Mouse (Mus musculus): ENCODE data around the gene Mageb2. TPM values are rescaled to one million over a fixed set of nuclear protein-coding genes. Genes with fewer than 3 reads are reported as not detected.
"Not testable (repeated sequence)": the region's sequence is repeated elsewhere in the genome, so short reads cannot be mapped to it uniquely, and the experiment has no call there.

Gene Mageb2
- not detected in 2 replicates for polyA plus RNA-seq (2014; fragmentation: Nextera tagmentation; extraction: Ambion mirVana)

DNA sequence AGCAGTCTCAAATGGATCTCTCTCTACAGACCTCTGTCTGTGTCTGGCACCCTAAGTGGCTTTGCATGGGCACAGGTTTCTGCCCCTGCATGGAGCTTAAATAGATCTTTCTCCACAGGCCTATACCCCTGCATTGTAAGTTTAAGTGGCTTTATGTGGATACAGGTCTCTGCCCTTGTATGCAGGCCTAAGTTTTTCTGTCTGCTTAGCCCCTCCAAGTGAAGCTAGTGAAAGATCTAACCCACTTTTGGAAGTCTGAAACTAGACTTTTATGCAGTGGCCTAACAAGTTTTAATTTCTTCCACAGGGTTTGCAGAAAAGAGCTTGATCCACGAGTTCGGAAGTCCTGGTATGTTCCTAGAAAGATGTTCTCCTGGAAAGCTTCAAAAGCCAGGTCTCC lies at the start of gene Mageb2:
Gene Mageb2 (plus strand): TSS at position 301 of the 400 bp plus-strand sequence.
- not testable (repeated sequence) for H3K9ac ChIP-seq (replicated peaks; ENCODE audit: low read depth, low read length); H3K9me3 ChIP-seq (ENCODE audit: control insufficient read depth, low read depth, low read length); ATAC-seq (ENCODE audit: insufficient number of reproducible peaks, insufficient read depth, low FRiP score, low read depth); H3K27me3 ChIP-seq (ENCODE audit: control insufficient read depth, insufficient read depth, low read length); H3K27ac ChIP-seq (ENCODE audit: low read length); H3K36me3 ChIP-seq (ENCODE audit: control insufficient read depth, insufficient read depth, low read length); H3K4me2 ChIP-seq (replicated peaks; ENCODE audit: low read depth, low read length); H3K4me3 ChIP-seq (ENCODE audit: low read depth, low read length); H3K4me1 ChIP-seq (ENCODE audit: control insufficient read depth, insufficient read depth, low read length)
- 86% methylated on average over 2 of the region's 2 CpGs for WGBS

DNA sequence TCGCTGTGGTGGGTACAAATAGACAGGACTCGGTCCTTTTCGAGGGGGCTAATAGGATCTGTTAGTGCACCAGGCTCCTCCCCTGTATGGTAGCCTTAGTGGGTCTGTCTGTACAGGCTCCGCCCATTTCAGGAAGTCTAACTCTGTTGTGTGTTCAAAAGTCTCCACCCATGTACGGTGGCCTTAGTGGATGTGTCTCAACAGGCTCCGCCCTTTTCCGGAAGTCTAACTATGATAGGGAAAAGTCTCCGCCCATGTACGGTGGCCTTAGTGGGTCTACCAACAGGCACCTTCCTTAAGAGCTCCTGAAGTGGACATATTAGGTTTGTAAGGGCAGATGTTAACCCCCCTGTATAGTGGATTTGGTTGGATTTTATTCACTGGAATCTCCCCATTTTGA lies 18.2 kb upstream of the Mageb2 start:
- 92% methylated on average over 8 of the region's 9 CpGs for WGBS
- H3K36me3 ChIP-seq (ENCODE audit: control insufficient read depth, insufficient read depth, low read length); H3K9ac ChIP-seq (replicated peaks; ENCODE audit: low read depth, low read length): not testable (repeated sequence)

More for the DNA sequence above, 18.2 kb upstream of the Mageb2 start:
- H3K9me3 ChIP-seq (ENCODE audit: control insufficient read depth, low read depth, low read length); H3K4me2 ChIP-seq (replicated peaks; ENCODE audit: low read depth, low read length); H3K27ac ChIP-seq (ENCODE audit: low read length); ATAC-seq (ENCODE audit: insufficient number of reproducible peaks, insufficient read depth, low FRiP score, low read depth); H3K4me3 ChIP-seq (ENCODE audit: low read depth, low read length); H3K27me3 ChIP-seq (ENCODE audit: control insufficient read depth, insufficient read depth, low read length); H3K4me1 ChIP-seq (ENCODE audit: control insufficient read depth, insufficient read depth, low read length): not testable (repeated sequence)

Other genes starting within 250 kb of the Mageb2 start
- gene Gm5072, start 60.8 kb downstream of the Mageb2 start, polyA plus RNA-seq (2014; fragmentation: Nextera tagmentation; extraction: Ambion mirVana), result not detected in 2 replicates
- gene Gm8914, start 148.4 kb downstream of the Mageb2 start, polyA plus RNA-seq (2014; fragmentation: Nextera tagmentation; extraction: Ambion mirVana), result not detected in 2 replicates
- gene 1700084M14Rik, start 244.2 kb downstream of the Mageb2 start, polyA plus RNA-seq (2014; fragmentation: Nextera tagmentation; extraction: Ambion mirVana), result not detected in 2 replicates